ENCODE assay signal across 22 mouse cellular contexts in the genomic region with DNA sequence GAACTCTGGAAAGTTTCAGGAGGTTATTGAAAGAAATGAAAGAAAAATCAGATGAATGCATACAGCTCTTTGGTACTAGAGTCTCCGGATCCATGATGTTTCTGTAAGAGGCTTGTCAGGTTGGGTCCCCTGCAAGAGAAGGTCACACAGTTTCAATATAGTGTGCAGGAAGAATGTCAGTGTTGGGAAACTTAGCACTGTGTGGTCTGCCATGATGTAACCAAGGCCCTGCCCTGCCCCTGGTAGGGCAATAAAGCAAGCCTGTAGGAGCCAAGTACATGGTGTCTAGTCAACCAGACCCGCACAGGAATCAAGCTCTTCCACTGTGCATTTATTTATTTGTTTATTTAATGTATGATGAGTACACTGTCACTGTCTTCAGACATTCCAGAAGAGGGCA. TPM values are rescaled to one million over a fixed set of nuclear protein-coding genes. Genes with fewer than 3 reads are reported as not detected.
"Had no signal": no experiment of that assay in that cellular context is flagged by ENCODE, and none has a peak within 500 bp of the region (broad histone marks: within the 10 kb centered on the region; RNA-seq: fewer than 3 reads in every experiment).

No protein-coding gene starts in this region.

- DNase-seq: liver, postnatal 0 days; lung, adult 2 months; lung, postnatal 10 days; midbrain, embryonic 14.5 days; retina, postnatal 1 day; right cerebral cortex, adult 18-20 months; right cerebral cortex, postnatal 25 days; right cerebral cortex, postnatal 4 days; spleen, adult 18-20 months; thymus, adult 18-20 months; thymus, postnatal 14 days; thymus, postnatal 36 days had no signal

- H3K4me2 ChIP-seq: liver, embryonic 12.5 days; lung, embryonic 15.5 days; neural tube, embryonic 13.5 days; neural tube, embryonic 15.5 days had no signal

- H3K36me3 ChIP-seq: liver, embryonic 12.5 days; lung, embryonic 15.5 days; midbrain, embryonic 10.5 days; neural tube, embryonic 13.5 days; neural tube, embryonic 15.5 days had no signal

- H3K4me3 ChIP-seq: liver, embryonic 12.5 days; lung, embryonic 15.5 days; megakaryocyte, embryonic 14.5 days; midbrain, embryonic 10.5 days; myocyte; neural tube, embryonic 13.5 days; neural tube, embryonic 15.5 days had no signal

- H3K27me3 ChIP-seq: neural tube, embryonic 15.5 days had no signal

- H3K9me3 ChIP-seq: liver, embryonic 12.5 days; lung, embryonic 15.5 days; midbrain, embryonic 10.5 days; neural tube, embryonic 13.5 days; neural tube, embryonic 15.5 days had no signal

- H3K4me1 ChIP-seq: liver, embryonic 12.5 days; lung, embryonic 15.5 days; midbrain, embryonic 10.5 days had no signal

- ATAC-seq: liver, embryonic 12.5 days; liver, postnatal 0 days; midbrain, embryonic 16.5 days had no signal

- H3K27ac ChIP-seq: liver, embryonic 12.5 days; liver, embryonic 14.5 days; lung, embryonic 15.5 days; macrophage; midbrain, embryonic 10.5 days; neural tube, embryonic 13.5 days; neural tube, embryonic 15.5 days had no signal

- H3K9ac ChIP-seq: liver, embryonic 12.5 days; liver, embryonic 14.5 days; liver, postnatal 0 days; lung, embryonic 15.5 days; neural tube, embryonic 13.5 days; neural tube, embryonic 15.5 days had no signal

RNA-seq across cellular contexts. Expression of a gene that starts 5.4 kb away (rescaled TPM):
- polyA plus RNA-seq: liver, embryonic 14.5 days had no signal
